Mouse (Mus musculus): ENCODE results near the gene Nrxn1.

Nrxn1 gene

GRCm38 (mm10) chr17:90662318-90662717, 430.6 kb downstream of the Nrxn1 start:
- in situ Hi-C loops (cut with MseI, MboI) = no loop called here

- in situ Hi-C loops (cut with MseI, MboI) = no loop called here
These were observed 438.4 kb downstream of the Nrxn1 start for GRCm38 (mm10) chr17:90654506-90654905.

GRCm38 (mm10) chr17:90653347-90653746, 439.5 kb downstream of the Nrxn1 start:
- in situ Hi-C loops (cut with MseI, MboI) = no loop called here

GRCm38 (mm10) chr17:90650279-90650678, 442.6 kb downstream of the Nrxn1 start:
- in situ Hi-C loops (cut with MseI, MboI) = no loop called here

- in situ Hi-C loops (cut with MseI, MboI) = no loop called here
These were observed 453.8 kb downstream of the Nrxn1 start for GRCm38 (mm10) chr17:90638970-90639524.

GRCm38 (mm10) chr17:90638183-90638727, 454.6 kb downstream of the Nrxn1 start:
- in situ Hi-C loops (cut with MseI, MboI) = no loop called here

- in situ Hi-C loops (cut with MseI, MboI) = no loop called here
These were observed 461.5 kb downstream of the Nrxn1 start for GRCm38 (mm10) chr17:90631371-90631770.

GRCm38 (mm10) chr17:90629851-90630250, 463.0 kb downstream of the Nrxn1 start:
- in situ Hi-C loops (cut with MseI, MboI) = no loop called here

GRCm38 (mm10) chr17:90628469-90628868, 464.4 kb downstream of the Nrxn1 start:
- in situ Hi-C loops (cut with MseI, MboI) = no loop called here

- in situ Hi-C loops (cut with MseI, MboI) = no loop called here
These were observed 464.9 kb downstream of the Nrxn1 start for GRCm38 (mm10) chr17:90628004-90628403.

- in situ Hi-C loops (cut with MseI, MboI) = no loop called here
These were observed 465.5 kb downstream of the Nrxn1 start for GRCm38 (mm10) chr17:90627395-90627794.

- in situ Hi-C loops (cut with MseI, MboI) = no loop called here
These were observed 468.1 kb downstream of the Nrxn1 start for GRCm38 (mm10) chr17:90624591-90625266.

GRCm38 (mm10) chr17:90621828-90622227, 471.0 kb downstream of the Nrxn1 start:
- in situ Hi-C loops (cut with MseI, MboI) = no loop called here

- in situ Hi-C loops (cut with MseI, MboI) = no loop called here
These were observed 477.9 kb downstream of the Nrxn1 start for GRCm38 (mm10) chr17:90615019-90615418.

GRCm38 (mm10) chr17:90607427-90607806, 485.5 kb downstream of the Nrxn1 start:
- in situ Hi-C loops (cut with MseI, MboI) = no loop called here

GRCm38 (mm10) chr17:90606718-90607426, 486.0 kb downstream of the Nrxn1 start:
- in situ Hi-C loops (cut with MseI, MboI) = no loop called here

- in situ Hi-C loops (cut with MseI, MboI) = no loop called here
These were observed 493.0 kb downstream of the Nrxn1 start for GRCm38 (mm10) chr17:90599570-90600524.

- in situ Hi-C loops (cut with MseI, MboI) = no loop called here
These were observed 497.9 kb downstream of the Nrxn1 start for GRCm38 (mm10) chr17:90594798-90595533.

GRCm38 (mm10) chr17:90586891-90587290, 506.0 kb downstream of the Nrxn1 start:
- in situ Hi-C loops (cut with MseI, MboI) = no loop called here

GRCm38 (mm10) chr17:90584666-90585195, 508.1 kb downstream of the Nrxn1 start:
- in situ Hi-C loops (cut with MseI, MboI) = no loop called here
